Mouse (Mus musculus) testis, postnatal 14 days (tissue): ENCODE data around the gene Tmod2.

Experiments used
- DNase-seq: peaks from one replicate; pipeline ENCODE4 v3.0.0; 2021; ENCODE audit warnings: low spot score

Tmod2 gene

GRCm38 (mm10) chr9:75600166-75600934, 10.8 kb downstream of the Tmod2 start:
- DNase-seq, result peak; percentile 50

- no peak for DNase-seq
Measured at GRCm38 (mm10) chr9:75599191-75599841, 11.8 kb downstream of the Tmod2 start.

DNA sequence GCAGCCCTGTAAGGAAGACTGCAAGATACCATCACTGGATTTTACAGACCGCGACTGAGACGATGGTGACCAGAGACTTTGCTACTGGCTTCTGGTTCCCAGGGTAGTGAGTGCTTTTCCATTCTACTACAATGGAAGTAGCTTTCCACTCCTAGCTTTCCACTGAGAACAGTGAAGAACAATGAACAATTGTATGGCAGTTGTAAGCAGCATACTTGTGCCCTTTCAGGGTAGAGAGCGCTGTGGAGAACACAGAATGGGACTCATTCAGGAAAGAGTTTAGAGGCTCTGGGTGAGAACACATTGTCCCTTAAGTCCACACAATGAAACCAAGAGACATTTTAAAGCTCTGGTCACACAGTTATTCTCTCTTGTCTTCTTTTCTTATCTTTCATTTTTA, 13.5 kb downstream of the Tmod2 start:
- DNase-seq, result peak; percentile 28

GRCm38 (mm10) chr9:75597036-75597435, 14.1 kb downstream of the Tmod2 start:
- DNase-seq, result no peak

GRCm38 (mm10) chr9:75593481-75593880, 17.6 kb downstream of the Tmod2 start:
- no peak for DNase-seq

DNA sequence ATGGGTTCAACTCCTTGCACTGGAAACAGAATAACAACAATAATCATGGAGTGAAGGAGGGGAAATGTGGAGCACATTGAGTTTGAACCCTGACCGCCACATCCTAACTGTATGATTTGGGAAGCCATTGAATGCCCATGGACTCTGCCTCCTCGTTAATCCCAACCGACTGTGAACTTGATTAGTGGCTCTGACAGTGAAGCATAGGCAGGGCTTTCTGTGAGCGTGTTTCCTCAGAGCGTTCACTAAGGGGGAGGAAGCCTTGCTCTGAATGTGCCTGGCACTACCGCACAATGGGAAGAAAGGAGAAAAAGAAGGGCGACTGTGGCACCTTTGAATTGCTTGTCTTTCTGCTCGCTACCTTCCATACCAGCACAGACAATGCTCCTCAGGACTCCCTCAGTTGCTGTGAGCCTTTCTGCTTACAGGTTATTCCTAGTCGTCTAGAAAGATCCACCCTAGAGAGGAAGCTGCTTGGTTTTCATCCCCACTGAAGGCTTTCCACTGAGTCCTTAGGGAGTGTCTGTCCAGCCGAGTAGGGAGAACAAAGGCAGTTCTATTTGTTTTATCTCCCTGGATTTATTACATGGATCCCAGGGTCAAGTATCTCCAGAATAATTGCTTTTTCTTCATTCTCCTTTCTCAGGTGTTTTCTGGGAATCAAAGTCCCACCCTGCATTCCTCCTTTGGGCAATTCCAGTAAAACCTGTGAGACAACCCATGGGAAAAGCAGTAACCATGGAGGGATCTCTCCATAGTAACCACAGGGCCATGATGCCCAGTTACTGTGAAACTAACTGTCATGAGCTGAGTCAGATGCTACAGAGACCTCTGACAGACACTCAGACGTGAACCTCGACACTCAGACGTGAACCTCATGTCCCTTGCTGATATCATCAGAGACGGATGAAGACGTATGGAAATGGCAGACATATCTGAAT, 21.0 kb downstream of the Tmod2 start:
- no peak for DNase-seq

- no peak for DNase-seq
Measured at GRCm38 (mm10) chr9:75581694-75582350, 29.3 kb downstream of the Tmod2 start.

DNA sequence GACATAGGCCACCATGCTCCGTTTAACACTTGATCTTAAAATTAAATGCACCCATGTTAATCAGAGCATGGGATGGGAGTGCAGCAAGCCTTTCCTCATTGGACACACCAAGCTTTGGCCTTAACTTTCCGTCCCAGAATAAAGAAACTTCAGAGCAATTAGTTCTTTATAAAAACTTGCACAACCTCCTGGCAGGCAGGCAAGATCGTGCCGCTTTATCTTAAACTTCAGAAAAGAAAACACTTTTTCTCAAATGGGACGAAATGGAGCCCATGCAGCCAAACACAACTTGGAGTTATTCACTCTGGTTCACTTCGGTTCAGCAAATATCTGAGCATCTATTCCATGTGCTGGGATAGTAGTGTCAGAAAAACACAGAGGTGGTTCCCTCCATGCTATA, 31.8 kb downstream of the Tmod2 start:
- DNase-seq, result no peak

DNA sequence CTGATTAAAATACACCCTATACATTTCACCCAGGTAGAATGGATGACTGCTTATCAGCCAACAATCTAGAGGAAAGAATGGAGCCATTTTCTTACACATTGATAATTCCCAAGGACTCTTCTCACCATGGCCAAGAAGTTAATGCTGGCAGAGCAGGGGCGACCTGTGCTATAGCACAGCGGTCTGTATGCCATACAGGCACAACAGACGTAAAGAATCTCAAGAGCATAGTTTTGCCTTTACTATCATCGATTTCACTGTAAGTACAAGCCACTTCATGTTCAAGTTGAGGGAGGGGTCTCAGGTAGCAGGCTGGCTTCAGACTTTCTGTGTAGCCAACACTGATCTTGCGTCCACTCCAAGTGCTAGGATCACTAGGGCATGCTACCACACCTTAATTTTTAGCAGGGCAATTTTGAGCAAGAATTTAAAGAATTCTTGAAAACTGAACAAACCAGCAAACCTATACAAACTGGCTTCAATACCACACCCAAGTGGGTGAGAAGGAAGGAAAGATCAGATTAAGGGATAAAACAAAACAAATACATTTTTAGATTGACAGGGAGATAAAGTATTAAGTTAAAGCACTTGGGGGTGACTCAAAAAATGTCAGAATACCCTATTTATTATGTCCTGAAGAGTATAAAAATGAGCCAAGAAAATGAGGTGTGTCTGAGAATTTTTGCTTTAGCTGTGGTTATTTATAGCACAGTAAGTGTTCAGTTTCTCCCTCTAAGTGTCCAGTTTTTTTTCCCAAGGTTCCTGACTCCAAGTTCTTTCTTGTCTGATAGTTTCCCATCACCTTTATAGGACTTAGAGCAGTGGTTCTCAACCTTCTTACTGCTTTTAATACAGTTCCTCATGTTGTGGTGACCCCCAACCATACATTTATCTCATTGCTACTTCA, 39.8 kb downstream of the Tmod2 start:
- DNase-seq, result no peak

DNA sequence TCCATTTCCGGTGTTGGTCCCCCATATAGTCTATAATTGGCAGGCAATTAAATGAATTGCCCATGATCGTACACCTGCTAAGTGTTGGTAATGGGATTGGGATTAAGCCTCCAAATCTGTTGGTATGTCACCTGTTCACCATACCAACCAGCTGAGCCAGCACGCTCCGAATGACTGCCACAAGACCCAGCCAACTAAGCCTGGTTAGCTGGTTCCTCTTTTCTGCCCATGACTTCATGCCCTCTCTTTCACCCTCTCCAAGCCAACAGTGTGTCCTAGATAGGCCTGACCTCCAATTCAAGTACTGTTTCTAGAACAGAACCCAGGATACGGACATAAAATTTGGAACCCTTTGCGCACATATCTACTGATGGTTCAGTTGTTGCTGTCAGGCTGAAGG, 42.7 kb downstream of the Tmod2 start:
- DNase-seq, result no peak

DNA sequence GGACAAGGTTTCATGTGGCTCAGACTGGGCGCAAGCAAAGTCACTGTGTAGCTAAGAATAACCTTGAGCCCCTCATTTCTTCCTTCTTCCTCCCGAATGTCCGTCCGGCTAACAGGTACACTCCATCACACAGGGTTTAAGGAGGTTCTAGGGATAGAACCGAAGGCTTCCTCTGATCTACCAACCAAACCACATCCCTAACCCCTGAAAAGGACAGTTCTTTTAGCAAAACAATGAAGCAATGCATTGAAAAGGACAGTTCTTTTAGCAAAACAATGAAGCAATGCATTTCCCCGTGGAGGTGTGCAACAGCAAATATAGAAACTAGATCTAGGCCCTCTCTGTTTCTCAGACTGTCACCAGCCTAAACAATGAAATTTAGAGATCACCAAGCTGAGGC, 46.2 kb downstream of the Tmod2 start:
- no peak for DNase-seq

DNA sequence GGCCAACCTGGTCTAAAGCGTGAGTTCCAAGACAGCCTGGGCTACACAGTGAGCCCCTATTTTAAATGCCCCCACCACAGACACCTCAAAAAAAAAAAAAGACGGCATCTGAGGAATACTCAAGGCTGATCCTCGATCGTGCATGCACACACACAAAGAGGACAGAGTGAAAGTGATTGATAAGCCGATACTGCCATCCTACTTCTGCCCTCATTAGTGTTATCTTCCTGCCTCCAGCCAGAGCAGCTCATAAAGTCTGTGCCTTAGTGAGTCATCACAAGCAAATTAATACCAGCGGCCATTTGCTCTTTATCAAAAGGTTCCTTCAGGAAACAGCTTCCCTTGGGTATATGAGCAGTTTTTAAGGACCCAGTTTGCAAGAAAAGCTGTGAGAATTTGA, 47.5 kb downstream of the Tmod2 start:
- DNase-seq, result no peak

GRCm38 (mm10) chr9:75563176-75563575, 47.9 kb downstream of the Tmod2 start:
- DNase-seq, result no peak

- DNase-seq, result no peak
Measured at GRCm38 (mm10) chr9:75561040-75561669, 50.0 kb downstream of the Tmod2 start.

DNA sequence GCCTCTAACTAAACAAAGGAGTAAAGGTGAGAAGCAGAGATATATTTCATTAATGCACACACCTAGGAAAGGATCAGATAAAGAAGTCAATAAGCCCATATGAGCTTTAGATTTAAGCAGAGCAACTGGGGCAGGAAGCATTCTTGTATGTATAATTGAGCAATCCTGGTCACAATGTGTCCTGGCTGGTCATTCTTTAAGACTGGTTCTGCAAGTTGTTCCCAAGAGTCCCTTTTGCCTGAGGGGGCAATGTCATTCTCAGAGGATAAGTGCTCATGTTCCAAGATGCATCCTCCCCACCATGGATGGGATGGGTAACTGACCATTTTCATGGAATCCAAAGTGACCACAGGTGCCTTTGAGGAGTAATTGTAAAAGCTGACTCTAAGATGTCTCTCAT, 50.8 kb downstream of the Tmod2 start:
- no peak for DNase-seq

GRCm38 (mm10) chr9:75559512-75560012, 51.6 kb downstream of the Tmod2 start, which contains the start of gene Tmod3:
TSS of gene Tmod3 (minus strand) at chr9:75559657.
- DNase-seq, result peak; percentile 95

GRCm38 (mm10) chr9:75558812-75559511, 52.2 kb downstream of the Tmod2 start:
- no peak for DNase-seq

- DNase-seq, result no peak
Measured at GRCm38 (mm10) chr9:75558360-75558759, 52.8 kb downstream of the Tmod2 start.

- DNase-seq, result no peak
Measured at GRCm38 (mm10) chr9:75553719-75554118, 57.4 kb downstream of the Tmod2 start.

GRCm38 (mm10) chr9:75551342-75551741, 59.8 kb downstream of the Tmod2 start:
- DNase-seq, result no peak
